Mouse (Mus musculus): ENCODE data around the gene Acap1. TPM values are rescaled to one million over a fixed set of nuclear protein-coding genes. Genes with fewer than 3 reads are reported as not detected.
A peak's percentile ranks its signal among the peaks of the same experiment; 100 is the strongest.

The Acap1 gene
- total RNA-seq, 1 experiment from 2014 or later, result 0.30 TPM

DNA sequence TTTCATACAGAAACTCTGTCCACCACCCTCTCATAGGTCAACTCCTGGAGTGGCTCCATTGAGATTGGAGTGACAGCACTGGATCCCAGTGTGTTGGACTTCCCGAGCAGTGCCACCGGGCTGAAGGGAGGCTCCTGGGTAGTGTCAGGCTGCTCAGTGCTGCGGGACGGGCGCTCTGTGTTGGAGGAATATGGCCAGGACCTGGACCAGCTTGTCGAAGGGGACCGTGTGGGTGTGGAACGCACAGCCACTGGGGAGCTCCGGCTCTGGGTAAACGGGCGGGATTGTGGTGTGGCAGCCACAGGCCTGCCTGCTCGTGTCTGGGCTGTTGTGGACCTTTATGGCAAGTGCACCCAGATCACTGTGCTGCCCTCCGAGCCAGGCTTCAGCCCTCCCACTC is 7.6 kb upstream of the Acap1 start:
- DNase-seq, result no peak

DNA sequence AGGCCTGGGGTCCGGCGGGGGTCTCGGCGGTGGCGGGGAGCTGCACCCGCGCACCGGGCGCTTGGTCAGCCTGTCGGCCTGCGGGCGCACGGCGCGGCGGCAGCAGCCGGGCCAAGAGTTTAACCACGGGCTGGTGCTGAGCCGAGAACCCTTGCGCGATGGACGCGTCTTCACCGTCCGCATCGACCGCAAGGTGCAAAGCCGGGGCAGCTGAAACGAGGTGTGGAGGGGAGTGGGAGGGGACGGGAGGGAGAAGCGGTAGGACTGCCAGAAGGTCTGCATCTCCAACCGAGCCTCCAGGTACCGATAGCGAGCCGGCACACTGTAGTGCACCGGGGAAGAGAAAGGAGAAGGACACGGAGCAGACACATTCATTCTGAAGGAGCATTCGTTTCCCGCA is 6.7 kb upstream of the Acap1 start:
- DNase-seq, result no peak

DNA sequence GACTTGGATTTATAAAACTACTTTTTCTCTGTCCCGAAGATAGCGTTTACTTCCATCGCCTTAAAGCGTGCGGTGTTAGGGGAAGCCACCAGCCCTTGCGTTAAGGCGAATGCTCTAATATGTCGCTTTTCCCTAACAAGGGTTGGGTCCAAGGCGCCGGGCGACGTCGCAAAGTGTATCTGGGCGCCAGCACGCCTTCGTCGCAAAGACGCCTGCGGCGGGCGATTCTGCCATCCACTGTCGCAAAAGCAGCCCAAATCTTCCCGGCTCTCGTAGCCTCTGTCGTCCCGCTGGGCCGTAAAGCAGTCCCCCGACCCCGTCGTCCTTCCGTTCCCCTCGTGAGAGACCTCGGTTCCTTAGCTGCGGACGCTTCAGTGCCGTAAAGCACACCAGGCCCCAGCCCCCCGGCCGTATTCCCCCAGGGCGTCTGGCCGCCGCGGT is 6.1 kb upstream of the Acap1 start:
- peak; percentile 90 for DNase-seq

GRCm38 (mm10) chr11:69900471-69901405 is 5.4 kb upstream of the Acap1 start, which contains the start of the genes 2810408A11Rik and Neurl4:
Gene 2810408A11Rik, minus strand, starts transcription at chr11:69900987.
Gene Neurl4, plus strand, starts transcription at chr11:69901072.
- peak; percentile 83 for DNase-seq

DNA sequence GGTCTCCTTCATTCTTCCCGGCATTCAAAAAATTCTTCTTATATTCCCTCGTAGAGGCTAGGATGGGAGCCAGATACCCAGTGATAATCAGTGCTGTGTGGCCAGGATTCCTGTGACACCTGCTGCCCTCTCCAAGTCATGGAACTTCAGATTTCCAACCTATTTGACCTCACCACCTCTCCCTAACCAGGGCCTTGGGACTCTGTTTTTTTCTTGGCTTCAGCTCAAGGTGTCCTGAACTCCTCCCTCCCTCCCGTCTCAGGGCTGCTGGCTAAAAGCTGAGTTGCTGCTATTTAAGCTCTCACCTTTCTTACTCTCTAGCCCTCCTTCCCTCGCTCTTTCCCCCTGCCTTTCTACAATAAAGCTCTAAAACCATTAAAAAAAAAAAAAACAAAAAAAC is 4.5 kb upstream of the Acap1 start:
- no peak for DNase-seq

GRCm38 (mm10) chr11:69894671-69895070 is 668 bp downstream of the Acap1 start:
- DNase-seq, result no peak

- no peak for DNase-seq
Observed at GRCm38 (mm10) chr11:69891482-69891881, 3.9 kb downstream of the Acap1 start.

DNA sequence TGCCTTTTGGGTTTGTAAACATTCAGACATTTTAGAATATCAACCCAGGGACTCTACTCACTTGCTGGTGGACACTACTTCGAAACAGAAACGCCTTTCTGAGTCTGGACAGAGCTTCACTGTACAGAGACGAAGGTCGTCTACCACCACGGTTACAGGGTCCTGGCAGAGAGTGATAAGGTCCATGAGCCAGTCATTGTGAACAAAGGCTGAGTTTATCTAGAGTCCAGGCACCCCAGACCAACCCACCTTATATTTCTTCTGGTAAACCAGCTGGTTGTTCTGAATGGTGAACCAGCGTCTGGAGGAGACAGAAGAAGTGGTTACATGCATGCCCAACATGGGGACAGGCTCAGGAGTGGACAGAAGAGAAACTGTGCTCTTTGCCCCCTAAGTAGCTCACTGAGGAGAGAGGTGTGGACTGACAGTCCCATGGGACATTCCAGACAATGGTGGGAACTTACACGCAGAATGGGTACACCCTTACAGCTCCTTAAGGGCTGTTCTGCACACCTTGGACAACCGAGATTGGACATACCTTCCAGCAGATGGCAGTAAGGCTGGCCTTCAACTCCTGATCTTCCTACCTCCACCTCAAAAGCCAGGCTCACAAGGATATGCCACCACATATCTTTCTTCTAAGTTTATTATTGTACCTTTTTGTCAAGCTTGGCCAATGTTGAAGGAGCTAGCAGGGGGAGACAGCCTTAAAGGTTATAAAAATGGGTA is 8.3 kb downstream of the Acap1 start:
- DNase-seq, result no peak

DNA sequence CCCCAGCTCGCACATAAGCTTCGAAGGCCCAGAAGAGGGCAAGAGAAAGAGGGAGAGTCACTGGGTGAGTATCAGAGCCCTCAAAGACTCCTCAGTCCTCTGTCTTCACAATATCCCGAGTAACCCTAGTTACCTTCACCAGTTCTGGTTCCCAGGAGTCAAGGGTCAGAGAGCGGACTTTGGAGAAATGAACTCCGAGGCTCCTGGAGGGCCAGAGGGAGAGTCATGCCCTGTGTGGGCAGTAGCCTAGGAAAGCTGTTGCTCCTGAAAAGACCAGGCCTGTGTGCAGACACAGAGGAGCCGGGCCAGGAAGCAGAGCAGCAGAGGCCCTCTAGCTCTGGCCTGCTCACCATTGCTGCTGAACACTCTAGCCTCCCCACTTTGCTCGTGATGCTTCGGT is 10.7 kb downstream of the Acap1 start:
- no peak for DNase-seq

DNA sequence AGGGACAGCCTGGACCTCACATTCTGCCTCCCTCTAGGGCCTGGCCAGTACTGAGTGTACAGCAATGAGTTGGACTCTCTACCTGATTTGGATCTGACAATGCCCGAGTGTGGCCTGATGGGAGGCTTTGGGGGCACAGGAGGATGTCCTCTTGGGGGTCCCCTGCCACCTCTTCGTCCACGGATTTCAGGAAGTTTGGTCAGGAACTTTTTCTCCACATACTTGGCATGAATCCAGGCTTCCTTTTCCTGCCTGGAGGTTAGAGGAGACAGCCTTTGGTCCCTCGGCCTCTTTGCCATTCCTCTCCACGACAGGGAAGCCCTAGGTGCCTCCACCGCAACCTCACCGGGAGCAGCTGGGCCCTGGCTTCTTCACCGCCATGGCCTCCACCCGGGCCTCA is 11.1 kb downstream of the Acap1 start:
- no peak for DNase-seq

DNA sequence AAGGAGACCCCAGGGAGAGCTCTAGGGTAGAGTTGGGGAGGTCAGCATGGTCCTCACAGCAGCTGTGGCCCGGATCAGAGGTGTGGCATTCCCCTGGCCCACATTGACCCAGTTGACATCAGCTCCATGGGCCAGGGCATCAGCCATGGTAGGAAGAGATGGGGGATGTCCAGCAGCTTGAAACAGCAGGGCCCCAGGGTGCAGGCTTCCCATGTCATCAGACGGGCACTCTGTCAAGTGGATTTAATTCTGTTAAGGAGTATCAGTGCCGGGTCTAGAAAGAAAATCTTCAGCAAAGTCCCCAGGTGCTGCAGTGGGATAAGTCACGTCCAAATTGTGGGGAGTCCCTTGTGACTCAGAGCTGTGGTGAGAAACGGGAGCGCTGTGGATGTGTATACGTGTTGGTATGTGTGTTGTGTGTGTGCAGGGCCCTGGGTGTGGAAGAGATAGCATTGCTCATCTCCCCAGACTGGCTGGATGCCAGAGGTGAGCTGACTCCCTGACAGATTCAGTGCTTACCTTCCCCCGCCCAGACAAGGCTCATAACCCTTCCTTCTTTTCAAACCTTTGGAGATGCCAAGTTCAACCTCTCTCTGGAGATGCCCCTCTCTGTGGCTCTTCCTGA is 11.7 kb downstream of the Acap1 start:
- peak; percentile 36 for DNase-seq

DNA sequence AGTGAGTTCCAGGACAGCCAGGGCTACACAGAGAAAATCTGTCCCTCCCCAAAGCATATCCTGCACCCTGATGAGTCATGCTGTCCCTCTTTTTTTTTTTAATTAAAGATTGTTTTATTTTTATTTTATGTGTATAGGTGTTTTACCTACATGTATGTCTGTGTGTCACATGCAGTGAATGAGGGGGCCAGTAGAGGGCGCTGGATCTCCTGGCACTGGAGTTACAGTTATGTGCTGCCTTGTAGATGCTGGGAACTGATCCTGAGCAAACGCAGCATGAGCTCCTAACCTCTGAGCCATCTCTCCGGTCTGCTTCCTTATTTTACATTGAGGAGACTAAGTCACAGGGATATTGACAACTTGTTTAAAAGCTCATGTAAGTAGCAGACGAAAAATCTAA is 12.3 kb downstream of the Acap1 start:
- DNase-seq, result no peak

DNA sequence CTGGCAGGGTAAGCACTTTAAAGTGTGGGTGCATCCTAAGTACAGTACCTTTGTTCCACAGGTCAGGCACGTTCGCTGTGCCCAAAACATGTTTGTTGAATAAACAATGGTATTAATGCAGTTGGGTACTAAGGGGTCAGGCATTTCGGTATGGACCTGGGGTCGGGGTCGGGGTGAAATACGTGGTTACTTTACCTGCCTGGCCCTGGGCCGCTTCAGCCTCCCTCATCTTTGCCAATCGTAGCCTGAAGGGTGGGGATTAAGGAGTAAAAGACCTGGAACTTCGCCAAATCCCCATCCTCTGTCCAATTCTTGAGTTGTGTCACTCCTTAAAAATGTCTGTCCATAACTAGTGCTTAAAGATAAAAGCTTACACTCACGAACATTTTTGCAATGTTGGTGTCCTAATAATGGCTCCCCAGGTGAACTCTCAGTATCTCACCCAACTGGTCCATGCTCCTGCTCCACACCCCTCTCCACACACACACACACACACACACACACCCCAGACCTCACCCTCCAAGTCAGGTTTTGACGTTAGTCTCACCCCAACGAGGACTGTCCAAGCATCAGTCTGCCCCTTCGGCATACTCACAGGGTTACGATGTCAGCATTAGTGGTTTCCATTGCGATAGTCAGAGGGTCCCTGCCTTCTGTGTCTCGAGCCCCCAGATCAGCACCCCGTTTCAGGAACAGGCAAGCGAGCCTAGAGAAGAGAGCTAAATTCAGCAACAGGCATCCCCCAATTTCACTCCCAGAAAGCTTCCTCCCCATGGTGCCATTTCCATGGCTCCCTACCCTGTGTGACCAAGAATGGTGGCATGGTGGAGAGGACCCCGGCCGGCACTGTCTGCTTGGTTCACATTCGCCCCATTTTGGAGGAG is 13.3 kb downstream of the Acap1 start:
- DNase-seq, result no peak

- peak; percentile 91 for DNase-seq
Observed at GRCm38 (mm10) chr11:69880853-69881603, 14.3 kb downstream of the Acap1 start, which contains the start of gene Kctd11. Gene Kctd11, minus strand, starts transcription at chr11:69881406.

DNA sequence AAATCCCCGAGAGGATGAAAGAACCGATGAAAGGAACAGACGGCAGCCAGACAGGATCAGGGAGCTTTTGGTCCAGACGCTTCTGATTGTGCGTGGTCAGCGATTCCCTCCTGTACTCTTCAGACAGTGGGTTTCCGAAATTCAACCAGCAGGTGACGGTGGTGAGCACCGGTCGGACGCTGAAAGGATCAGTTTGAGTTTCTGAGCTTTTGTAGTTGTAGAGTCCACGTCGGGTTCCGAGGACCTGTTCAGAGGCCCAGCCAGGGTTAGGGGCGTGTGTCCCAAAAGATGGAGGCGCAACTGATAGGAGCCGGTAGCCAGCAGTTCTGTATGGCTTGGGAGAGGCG is 14.9 kb downstream of the Acap1 start:
- DNase-seq, result peak; percentile 66

DNA sequence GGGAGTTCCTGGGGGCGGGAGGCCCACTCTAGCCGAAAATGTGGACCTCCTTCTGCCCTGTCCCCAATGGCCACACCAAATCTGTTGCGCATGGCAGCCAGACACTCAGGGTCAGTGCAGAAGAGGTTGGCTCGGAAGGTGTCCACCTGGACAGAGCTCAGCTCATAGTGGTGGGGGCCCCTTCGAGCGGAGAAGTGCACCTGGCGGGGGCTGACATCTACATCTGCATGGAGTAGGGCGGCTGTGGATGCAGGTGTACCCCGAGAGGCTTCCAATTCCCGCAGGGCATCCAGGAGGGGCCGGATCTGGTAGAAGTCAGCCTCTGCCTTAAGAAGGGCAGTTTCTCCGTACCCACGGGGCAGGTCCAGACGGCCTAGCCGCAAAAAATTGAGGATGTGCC is 15.6 kb downstream of the Acap1 start:
- no peak for DNase-seq

DNA sequence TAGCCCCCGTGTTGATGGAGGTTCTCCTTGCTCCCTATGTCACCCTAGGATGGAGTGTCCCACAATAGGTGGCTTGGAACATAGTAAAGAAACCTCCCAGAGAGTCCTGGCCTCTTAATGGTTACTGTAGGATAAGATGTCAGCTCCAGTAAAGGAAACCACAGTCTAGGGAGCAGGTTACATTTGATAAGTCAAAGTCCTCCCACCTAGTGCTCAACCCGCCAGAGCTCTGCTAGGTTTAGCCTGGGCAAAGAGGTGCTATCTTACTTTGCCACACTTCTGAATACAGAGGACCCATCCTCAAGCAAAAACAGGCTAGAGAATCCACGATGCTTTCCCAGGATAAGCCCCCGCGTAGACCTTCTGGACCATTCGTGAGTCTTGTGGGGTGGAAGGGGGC is 16.4 kb downstream of the Acap1 start:
- DNase-seq, result no peak

DNA sequence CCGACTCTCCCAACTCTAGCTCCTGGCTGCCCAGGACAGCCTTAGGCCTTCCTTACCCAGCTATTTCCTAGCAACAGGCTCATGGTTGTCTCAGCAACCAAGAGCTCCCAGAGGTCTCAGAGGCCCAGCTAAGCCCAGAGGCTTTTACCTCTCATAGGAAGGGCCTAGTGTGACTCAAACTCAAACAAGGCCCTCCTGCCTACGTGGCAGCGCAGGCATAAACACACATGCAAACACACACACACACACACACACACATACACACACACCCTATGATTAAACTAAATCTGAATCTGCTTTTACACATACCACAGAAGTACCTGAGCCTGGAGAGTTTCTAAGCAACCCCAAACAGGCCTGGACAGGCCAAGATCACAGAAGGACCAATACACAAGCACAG is 16.9 kb downstream of the Acap1 start:
- no peak for DNase-seq

GRCm38 (mm10) chr11:69877878-69878277 is 17.5 kb downstream of the Acap1 start, which contains the start of gene Tmem95:
Gene Tmem95, minus strand, starts transcription at chr11:69878018.
- DNase-seq, result no peak

DNA sequence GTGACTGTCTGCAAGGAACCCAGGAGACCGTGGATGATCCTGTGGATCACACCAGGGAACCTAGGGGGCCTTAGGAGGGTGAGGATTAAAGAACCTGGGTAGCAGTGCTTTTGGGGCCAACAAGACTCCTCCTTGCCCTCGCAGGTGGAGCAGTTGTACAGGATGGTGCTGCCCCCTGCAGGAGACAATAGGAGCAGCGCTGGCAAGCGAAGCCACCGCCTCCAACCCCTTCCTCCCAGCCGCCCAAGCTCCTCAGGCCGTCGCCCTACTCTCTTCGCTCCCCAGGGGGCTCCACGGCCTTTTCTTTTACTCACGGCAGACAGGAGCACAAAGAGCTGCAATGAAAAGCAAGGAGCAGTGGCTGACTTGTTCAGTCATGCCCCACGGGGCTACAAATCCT is 18.5 kb downstream of the Acap1 start:
- peak; percentile 87 for DNase-seq

- no peak for DNase-seq
Observed at GRCm38 (mm10) chr11:69876186-69876585, 19.2 kb downstream of the Acap1 start.

All from adrenal gland, postnatal 25 days (tissue).